Mouse (Mus musculus): ENCODE measurements around the gene Ubap1l.

GRCm38 (mm10) chr9:65363684-65364083 is 2.8 kb downstream of the Ubap1l start:
- TF ChIP-seq CTCF (IDR thresholded peaks at IDR 0.05; ENCODE audit: control insufficient read depth, insufficient read depth, low read length) = no peak
- no peak for TF ChIP-seq POLR2A (IDR thresholded peaks at IDR 0.05; ENCODE audit: borderline replicate concordance, control insufficient read depth, low read depth, low read length)
